Mouse (Mus musculus) adrenal gland, adult 2 months (tissue): ENCODE data around the gene Sv2b. TPM values are rescaled to one million over a fixed set of nuclear protein-coding genes. Genes with fewer than 3 reads are reported as not detected.

ENCODE experiments used
- DNase-seq: peaks from one replicate; pipeline ENCODE4 v3.0.0; 2021
- polyA plus RNA-seq: library from polyadenylated mRNA; depleted of rRNA; stranded (reverse); fragments of >200 nt; gene quantifications from 2 replicates; pipeline ENCODE4 v1.2.3, GENCODE M21; 2012
- total RNA-seq, 2 experiments: library from RNA; stranded (reverse); gene quantifications; 2 replicates each; pipeline ENCODE4 v1.2.3; 2021

The Sv2b gene
- total and polyA plus RNA-seq, 3 experiments = 0.02 to 0.21 (median 0.17) TPM

- no peak for DNase-seq
Measured at GRCm38 (mm10) chr7:75292246-75292645, 16.8 kb downstream of the Sv2b start.

GRCm38 (mm10) chr7:75290554-75290953, 18.5 kb downstream of the Sv2b start:
- DNase-seq = no peak

GRCm38 (mm10) chr7:75287237-75287636, 21.8 kb downstream of the Sv2b start:
- DNase-seq = no peak

GRCm38 (mm10) chr7:75282951-75283350, 26.1 kb downstream of the Sv2b start:
- no peak for DNase-seq

GRCm38 (mm10) chr7:75282080-75282650, 26.9 kb downstream of the Sv2b start:
- no peak for DNase-seq

- DNase-seq = no peak
Measured at GRCm38 (mm10) chr7:75281106-75281505, 28.0 kb downstream of the Sv2b start.

- no peak for DNase-seq
Measured at GRCm38 (mm10) chr7:75277847-75278246, 31.2 kb downstream of the Sv2b start.

GRCm38 (mm10) chr7:75276739-75277138, 32.3 kb downstream of the Sv2b start:
- no peak for DNase-seq

GRCm38 (mm10) chr7:75274518-75274917, 34.5 kb downstream of the Sv2b start:
- no peak for DNase-seq

- no peak for DNase-seq
Measured at GRCm38 (mm10) chr7:75273633-75274032, 35.4 kb downstream of the Sv2b start.

GRCm38 (mm10) chr7:75271921-75272381, 37.1 kb downstream of the Sv2b start:
- DNase-seq = no peak

GRCm38 (mm10) chr7:75271306-75271705, 37.8 kb downstream of the Sv2b start:
- no peak for DNase-seq

- no peak for DNase-seq
Measured at GRCm38 (mm10) chr7:75267236-75267635, 41.8 kb downstream of the Sv2b start.

GRCm38 (mm10) chr7:75265241-75265640, 43.8 kb downstream of the Sv2b start:
- no peak for DNase-seq

- DNase-seq = no peak
Measured at GRCm38 (mm10) chr7:75259945-75260344, 49.1 kb downstream of the Sv2b start.

GRCm38 (mm10) chr7:75253611-75254250, 55.3 kb downstream of the Sv2b start:
- no peak for DNase-seq

GRCm38 (mm10) chr7:75240754-75241507, 68.1 kb downstream of the Sv2b start:
- DNase-seq = peak; percentile 5

- no peak for DNase-seq
Measured at GRCm38 (mm10) chr7:75236386-75236785, 72.7 kb downstream of the Sv2b start.

GRCm38 (mm10) chr7:75224206-75224605, 84.9 kb downstream of the Sv2b start:
- DNase-seq = no peak

GRCm38 (mm10) chr7:75222704-75223431, 86.2 kb downstream of the Sv2b start:
- DNase-seq = no peak

- no peak for DNase-seq
Measured at GRCm38 (mm10) chr7:75220786-75221185, 88.3 kb downstream of the Sv2b start.

GRCm38 (mm10) chr7:75220296-75220695, 88.8 kb downstream of the Sv2b start:
- no peak for DNase-seq

GRCm38 (mm10) chr7:75216180-75216579, 92.9 kb downstream of the Sv2b start:
- DNase-seq = no peak
